Mouse (Mus musculus) Patski (cell line): ENCODE data around the gene Ldlrad3. TPM values are rescaled to one million over a fixed set of nuclear protein-coding genes. Genes with fewer than 3 reads are reported as not detected.

Experiments used
- ATAC-seq: fragments of 100-300 bp; one replicate; pipeline ENCODE4 v1.8.0; 2021
- CTCF ChIA-PET: fragments of 350-600 bp; sonication (Branson Sonifier 250); formaldehyde crosslinking; loops from one replicate; lab custom pipeline; 2022; ENCODE audit warnings: inconsistent platforms; lab: Charles Lee
- POLR2A ChIA-PET: fragments of 350-600 bp; sonication (Branson Sonifier 250); formaldehyde crosslinking; loops from one replicate; lab custom pipeline; 2022; ENCODE audit warnings: antibody characterized with exemption, inconsistent platforms; lab: Charles Lee
- DNase-seq: peaks from one replicate; pipeline ENCODE4 v3.0.0-alpha.2; 2011; ENCODE audit warnings: low read depth, low spot score
- H3K27me3 ChIP-seq: fragments of 371-371 bp; one replicate; pipeline ENCODE4 v1.5.1; 2021
- CTCF ChIP-seq: fragments of 100-300 bp; IDR thresholded peaks from one replicate; pipeline ENCODE4 v1.5.1; 2021
- in situ Hi-C: fragments of 300-500 bp; cut with MboI; formaldehyde crosslinking; loops from 3 replicates; pipeline ENCODE4 v1.11.1; 2018; ENCODE audit warnings: low pct_unique_long_range_greater_than_20kb, mixed read lengths
- polyA plus RNA-seq: library from polyadenylated mRNA; unstranded; gene quantifications from one replicate; pipeline ENCODE4 v1.2.3, GENCODE M21; 2021

The Ldlrad3 gene
- polyA plus RNA-seq, 1 experiment from 2014 or later, result 8.1 TPM

DNA sequence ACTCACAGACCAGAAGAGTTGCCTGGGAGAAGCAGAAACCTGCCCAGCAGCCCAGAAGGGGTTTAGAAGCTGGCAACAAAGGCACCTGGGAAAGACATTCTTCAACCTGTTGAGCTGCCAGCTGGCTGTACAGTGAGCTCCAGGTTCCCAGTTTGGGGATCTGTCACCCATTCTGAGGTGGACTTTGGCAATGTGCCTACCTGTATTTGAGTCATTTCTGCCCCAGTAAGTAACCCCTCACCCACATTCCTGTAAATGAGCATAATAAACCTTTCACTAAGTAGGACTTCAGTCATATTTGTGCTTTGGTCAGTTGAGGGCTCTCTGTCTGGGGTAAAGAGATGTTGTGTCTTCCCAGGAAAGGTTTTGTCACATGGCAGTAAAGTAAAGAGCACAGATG is 4.8 kb upstream of the Ldlrad3 start:
- CTCF ChIA-PET, result interaction anchor here (1.1 to 1.5 kb wide), 4 partner anchors 22 to 263 kb away, joined by 3 to 7 read pairs (median 4); no protein-coding TSS in a partner anchor
- no peak for TF ChIP-seq CTCF
- POLR2A ChIA-PET, result no interaction called here
- H3K27me3 ChIP-seq, result no peaks in the 10 kb centered on the region
- ATAC-seq, result no peak
- in situ Hi-C loops, result no loop called here
- DNase-seq, result no peak

DNA sequence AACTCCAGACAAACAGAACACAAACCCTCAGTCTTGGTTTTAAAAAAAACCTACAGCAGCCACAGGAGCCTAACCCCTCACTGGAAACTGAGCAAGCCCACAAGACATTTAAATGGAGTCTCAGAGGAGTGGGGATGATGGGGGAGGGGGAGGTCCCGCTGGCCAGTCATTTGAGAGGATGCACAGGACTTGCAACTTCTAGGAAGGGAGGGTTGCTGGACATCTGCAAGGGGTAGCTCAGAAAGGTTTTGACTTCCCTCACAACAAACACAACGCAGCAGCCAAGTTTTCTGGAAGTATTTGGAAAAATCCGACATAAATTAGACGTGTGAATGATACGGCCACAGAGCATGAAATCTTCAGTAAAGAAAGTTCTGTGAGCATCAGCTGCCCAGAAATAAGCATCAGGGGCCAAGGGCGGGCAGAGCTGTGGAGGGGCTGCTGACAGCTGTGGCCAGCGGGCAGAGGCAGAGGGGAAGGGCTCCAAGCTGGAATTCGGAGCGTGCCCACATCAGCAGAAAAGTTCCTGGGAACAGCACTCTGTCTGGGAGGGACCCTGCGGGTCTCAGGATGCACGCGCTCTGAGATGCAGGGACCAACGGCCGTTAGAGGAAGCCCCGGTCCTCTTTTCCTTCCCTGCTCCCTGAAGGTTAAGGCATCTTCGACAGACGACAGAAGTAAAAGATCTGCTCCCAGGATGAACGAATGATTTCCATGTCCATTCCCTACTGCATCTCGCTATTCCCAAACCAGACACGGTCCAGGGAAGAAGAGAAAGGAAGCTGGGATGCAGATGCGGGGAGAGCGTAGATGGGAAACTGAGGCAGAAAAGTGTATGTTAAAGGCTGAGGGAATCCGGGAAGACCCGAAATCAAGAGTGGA is 875 bp downstream of the Ldlrad3 start:
- in situ Hi-C loops, result no loop called here
- DNase-seq (peak; percentile 10), ATAC-seq (peak; percentile 10)
- no peak for TF ChIP-seq CTCF
- POLR2A ChIA-PET, result interaction anchor here (1.3 to 1.5 kb wide), 2 partner anchors 8 to 17 kb away, joined by 3 to 4 read pairs; no protein-coding TSS in a partner anchor
- no peaks in the 10 kb centered on the region for H3K27me3 ChIP-seq
- CTCF ChIA-PET, result interaction anchor here (2.3 kb wide), 1 partner anchor 9 kb away, joined by 7 read pairs; no protein-coding TSS in a partner anchor

DNA sequence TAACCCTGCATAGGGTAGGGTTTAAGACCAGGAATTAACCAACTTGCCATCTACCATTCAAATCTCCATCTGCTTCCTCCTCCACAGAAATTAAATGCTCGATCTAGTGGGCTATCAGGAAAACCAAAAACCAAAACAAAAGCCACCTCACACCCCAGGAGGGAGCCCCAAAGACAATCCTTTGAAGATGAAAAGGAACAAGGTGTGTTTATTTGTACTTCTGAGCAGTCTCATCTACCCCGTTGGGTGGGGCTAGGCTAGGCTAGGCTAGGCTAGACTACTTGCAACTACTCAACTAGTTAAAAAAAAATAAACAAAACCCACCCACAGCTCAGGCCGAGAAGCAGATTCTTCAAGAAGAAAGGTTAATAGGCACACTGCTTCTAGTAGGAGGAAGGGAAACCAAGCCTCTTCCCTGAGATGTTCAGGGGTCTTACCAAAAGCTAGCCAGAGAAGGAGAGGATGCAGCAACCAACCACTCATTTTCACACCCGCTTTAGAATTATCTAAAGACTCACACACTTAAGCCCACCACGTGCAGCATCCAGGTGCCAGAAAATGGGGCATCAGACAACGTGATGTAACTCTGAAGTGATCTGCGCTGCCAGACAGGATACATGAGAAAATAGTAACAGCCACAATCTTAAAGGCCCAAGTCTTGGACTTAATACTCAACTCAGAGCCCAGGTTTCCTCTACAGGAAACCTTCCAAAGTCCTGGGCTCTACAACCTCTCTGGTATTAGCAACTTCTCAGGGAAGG is 2.3 kb downstream of the Ldlrad3 start:
- TF ChIP-seq CTCF, result no peak
- no peaks in the 10 kb centered on the region for H3K27me3 ChIP-seq
- DNase-seq (no peak), ATAC-seq (no peak)
- POLR2A ChIA-PET, result no interaction called here
- in situ Hi-C loops, result no loop called here
- CTCF ChIA-PET, result interaction anchor here (0.7 kb wide), 1 partner anchor 22 kb away, joined by 3 read pairs; no protein-coding TSS in a partner anchor

DNA sequence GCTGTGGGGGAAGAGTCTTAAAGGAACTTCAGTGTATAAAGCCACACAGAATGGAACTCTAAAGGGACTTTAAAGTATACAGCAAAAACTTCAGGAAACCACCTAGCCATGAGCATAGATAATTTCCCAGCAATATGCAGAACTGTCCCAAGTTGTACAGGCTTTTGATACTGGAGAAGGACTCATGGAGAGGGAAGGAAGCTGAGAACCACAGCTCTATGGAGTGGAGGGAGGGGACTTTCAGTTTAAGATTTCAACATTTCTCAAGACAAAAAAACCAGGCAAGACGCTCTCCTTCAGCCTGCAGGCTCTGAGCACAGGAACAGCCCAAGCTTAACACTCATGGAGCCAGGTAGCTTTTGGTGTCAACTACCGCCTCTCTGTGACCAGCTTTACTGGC is 4.7 kb downstream of the Ldlrad3 start:
- H3K27me3 ChIP-seq, result no peaks in the 10 kb centered on the region
- TF ChIP-seq CTCF, result no peak
- POLR2A ChIA-PET, result no interaction called here
- ATAC-seq (no peak), DNase-seq (no peak)
- in situ Hi-C loops, result no loop called here
- CTCF ChIA-PET, result interaction anchor here (1.9 kb wide), 1 partner anchor 32 kb away, joined by 4 read pairs; no protein-coding TSS in a partner anchor

DNA sequence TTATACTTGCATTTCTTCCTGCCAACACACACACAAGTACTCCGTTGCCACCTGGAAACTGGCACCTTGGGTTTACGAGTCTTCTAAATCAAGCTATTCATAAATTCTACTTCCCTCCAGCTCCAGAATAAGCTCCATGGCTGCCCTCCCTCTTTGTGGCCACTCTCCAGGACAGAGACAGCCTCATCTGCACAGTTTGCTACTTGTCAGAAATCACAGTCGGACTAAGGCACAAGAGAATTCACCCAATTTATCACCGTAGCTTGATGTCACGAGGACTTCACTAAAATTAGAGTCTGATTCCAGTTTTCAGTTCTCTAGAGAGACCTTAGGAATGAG is 9.8 kb downstream of the Ldlrad3 start:
- ChIA-PET POLR2A (no interaction called here), CTCF (interaction anchor here (1.8 kb wide), 1 partner anchor 9 kb away, joined by 7 read pairs; the partner anchor contains the start of gene Ldlrad3)
- in situ Hi-C loops, result no loop called here
- H3K27me3 ChIP-seq, result no peaks in the 10 kb centered on the region
- no peak for DNase-seq
- TF ChIP-seq CTCF, result no peak
- no peak for ATAC-seq

DNA sequence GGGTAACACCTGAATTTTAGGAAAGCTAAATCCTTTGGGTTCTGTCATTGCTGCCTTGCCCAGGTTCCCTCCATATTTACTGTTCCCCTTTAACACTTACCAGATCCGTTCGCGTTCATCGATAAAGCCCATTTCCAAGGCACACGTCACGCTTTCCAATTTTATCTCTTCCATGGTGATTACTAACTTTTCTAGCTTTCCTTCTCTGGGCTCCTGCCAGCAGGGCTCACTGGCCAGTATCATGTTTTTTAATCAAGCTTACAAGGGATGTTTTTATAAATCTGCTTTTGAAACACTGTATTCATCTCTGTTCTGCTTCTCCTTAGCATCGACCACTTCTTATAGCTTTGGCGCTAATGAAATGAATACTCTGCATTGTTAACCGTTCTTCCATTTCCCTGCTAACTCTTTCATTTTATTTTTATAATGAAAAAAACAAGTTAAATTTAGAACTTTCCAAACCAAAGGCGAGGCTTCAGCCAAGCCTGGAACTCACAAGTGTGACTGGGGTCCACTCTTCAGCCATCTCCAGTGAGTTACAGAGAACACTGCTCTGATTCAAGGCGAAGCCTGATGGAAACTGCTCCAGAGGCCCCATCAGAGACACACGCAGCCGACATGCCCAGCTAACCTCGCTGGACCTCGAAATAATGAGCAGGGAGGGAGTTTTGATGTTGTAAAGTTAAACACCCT is 10.3 kb downstream of the Ldlrad3 start:
- H3K27me3 ChIP-seq, result no peaks in the 10 kb centered on the region
- no peak for TF ChIP-seq CTCF
- ChIA-PET CTCF (interaction anchor here (1.8 kb wide), 1 partner anchor 10 kb away, joined by 7 read pairs; the partner anchor contains the start of gene Ldlrad3), POLR2A (no interaction called here)
- in situ Hi-C loops, result no loop called here
- no peak for ATAC-seq
- no peak for DNase-seq

DNA sequence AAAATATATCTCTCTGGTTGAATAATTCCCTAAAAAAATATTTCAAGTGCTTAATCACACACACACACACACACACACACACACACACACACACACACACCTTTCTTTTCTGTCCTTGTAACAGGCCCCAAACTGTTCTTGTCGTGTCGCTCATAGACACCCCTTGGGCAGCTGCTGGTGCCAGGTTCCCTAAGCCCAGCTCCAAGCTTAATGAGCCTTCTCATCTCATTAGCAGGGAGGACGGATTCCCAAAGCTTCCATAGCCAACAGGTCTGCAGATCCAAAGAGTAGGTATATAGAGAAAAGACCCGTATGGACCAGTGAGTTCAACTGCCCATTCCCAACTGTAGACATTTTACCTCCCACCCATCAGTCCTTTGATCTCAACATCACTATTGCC is 13.7 kb downstream of the Ldlrad3 start:
- DNase-seq, result no peak
- in situ Hi-C loops, result no loop called here
- no peak for TF ChIP-seq CTCF
- CTCF ChIA-PET, result no interaction called here
- H3K27me3 ChIP-seq, result no peaks in the 10 kb centered on the region
- POLR2A ChIA-PET, result no interaction called here
- ATAC-seq, result no peak

DNA sequence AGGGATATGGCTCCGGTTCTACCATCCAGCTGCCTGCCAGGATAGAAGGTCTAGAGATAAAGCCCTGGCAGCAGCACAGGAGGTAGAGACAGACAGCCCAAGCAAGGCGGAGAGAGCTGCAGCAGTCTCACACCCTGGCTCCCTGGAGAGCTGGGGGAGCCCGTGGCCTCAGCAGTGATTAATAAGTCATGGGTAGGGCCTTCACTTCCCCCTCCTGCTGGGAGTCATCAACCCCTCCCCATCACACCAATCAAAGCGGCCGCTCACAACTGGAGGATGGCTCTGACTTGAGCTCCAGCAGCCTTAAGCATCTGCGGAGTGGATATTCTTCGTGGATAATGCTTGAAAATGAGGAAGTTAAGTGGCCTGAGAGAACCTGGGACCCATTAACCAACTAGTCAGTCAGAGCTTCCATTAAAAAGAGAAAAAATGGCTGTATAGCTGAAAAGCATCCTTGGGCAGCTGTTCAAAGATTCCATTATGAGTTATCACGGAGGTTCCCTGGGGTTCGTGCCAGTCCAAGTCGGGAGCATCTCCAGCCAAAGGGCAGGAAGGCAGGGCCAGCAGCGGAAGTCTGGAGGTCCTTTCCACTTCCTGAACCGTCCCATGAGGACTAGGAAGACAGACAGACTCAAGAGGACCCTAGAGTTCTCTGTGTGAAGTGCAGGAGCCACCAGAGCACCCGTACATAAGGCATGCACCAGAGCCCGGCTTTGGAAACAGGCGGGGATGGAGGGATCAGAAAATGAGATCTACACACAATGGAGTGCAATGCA is 19.4 kb downstream of the Ldlrad3 start:
- in situ Hi-C loops, result no loop called here
- DNase-seq (no peak), ATAC-seq (no peak)
- ChIA-PET POLR2A (no interaction called here), CTCF (no interaction called here)
- no peak for TF ChIP-seq CTCF
- H3K27me3 ChIP-seq, result no peaks in the 10 kb centered on the region

DNA sequence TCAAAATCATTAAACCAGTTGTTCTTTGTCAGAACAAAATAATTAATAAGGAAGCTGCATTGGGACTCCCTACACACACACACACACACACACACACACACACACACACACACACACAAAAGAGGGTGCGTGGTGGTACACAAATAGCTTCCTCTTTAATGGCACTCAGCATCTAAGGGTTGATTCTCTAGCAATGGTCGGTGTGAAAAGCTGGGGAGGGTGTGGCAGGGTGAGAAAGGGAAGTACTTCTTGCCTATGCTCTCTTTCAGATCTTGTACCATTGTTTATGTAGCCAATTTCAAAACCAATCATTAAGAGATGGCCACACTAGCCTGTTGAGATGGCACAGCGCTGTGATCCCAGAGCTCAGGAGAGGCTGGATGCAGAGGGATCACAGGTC is 23.1 kb downstream of the Ldlrad3 start:
- POLR2A ChIA-PET, result no interaction called here
- CTCF ChIA-PET, result interaction anchor here (1.4 kb wide), 1 partner anchor 20 kb away, joined by 3 read pairs; no protein-coding TSS in a partner anchor
- H3K27me3 ChIP-seq, result no peaks in the 10 kb centered on the region
- TF ChIP-seq CTCF, result no peak
- DNase-seq (no peak), ATAC-seq (no peak)
- in situ Hi-C loops, result no loop called here
